Mouse (Mus musculus) layer of hippocampus, adult 11-12 months (tissue): ENCODE measurements at regions not wholly inside any gene's neighbourhood (a gene's known extent, or its start where the extent isn't known, plus 50 kb on each side); places are given as distances from the start of the nearest gene placed in this dataset.

Experiments used
- DNase-seq: peaks from one replicate; pipeline ENCODE4 v3.0.0; 2022; ENCODE audit warnings: low spot score

DNA sequence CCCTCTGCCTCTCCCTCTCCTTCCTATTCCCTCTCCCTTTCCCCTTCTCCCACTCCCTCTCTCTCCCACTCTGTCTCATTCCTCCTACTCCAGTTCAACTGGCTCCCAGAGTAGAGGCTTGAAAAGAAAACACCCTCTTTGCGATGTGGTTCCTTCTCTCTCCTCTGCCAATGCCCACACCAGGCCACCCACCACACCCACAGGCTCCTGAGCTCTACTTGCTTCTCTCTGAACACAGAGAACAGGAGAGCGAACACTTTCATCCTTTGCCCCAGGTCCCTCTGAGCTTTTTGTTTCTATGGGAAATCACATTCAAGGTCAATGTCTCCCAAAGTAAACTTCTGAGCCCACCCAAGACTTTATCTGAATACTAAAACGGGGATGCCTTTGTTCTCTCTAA, 155.8 kb downstream of the Insig2 start:
- DNase-seq, result no peak

DNA sequence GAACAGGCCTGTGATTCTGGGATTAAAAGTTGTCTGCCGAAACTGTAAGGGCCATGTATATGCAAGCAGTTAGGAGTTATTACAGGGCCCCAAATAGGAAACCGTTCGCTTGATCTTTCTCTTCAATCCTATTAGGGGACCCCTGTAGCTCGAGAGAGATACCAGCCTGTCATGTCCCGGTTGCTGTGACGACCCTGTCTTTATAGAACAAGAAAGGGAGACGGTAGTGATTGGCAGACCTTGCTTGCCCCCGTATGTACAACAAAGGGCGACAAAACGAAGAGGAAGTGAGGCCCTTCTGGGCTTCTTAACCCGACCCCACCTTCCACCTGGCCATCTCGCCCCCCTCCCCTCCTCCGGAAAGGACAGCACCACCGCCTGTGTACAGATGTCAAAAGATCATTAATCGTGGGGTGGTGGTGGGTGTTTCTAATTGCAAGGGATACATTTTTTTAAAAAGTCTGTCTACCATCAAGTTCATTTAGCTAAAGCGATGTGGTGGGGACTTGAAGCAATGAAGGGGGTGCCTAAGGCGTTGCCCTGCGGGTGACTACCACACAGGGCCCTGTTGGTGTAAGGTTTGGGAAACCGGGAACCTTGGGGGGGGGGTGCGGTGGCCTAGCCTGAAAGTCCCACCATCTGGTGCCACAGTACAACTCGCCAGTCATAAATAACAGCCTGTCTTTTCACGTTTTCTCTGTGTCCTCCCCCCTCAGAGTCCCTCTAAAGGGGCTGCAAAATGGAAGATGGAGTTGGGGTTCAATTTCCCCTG, 155.1 kb downstream of the Insig2 start:
- no peak for DNase-seq

DNA sequence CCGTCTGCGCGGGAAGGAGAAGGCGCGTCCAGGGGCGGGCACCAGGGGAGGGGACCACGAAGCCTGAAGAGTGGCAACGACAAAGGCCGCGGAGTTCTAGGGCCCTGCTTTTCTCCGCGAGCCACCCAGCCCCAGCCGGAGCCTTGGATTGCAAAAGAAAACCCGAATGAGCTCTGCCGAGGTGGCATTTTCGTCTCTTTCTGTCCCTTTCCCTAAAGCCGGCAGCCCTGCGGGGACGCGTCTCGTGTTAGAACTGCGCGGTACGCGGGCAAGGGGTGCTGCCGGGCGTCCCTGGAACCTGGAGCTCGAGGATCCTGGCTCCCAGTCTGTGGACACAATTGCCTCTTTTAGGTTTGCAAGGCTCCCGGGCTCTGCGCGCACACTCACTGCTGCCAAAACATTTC, 154.5 kb downstream of the Insig2 start:
- DNase-seq, result no peak

DNA sequence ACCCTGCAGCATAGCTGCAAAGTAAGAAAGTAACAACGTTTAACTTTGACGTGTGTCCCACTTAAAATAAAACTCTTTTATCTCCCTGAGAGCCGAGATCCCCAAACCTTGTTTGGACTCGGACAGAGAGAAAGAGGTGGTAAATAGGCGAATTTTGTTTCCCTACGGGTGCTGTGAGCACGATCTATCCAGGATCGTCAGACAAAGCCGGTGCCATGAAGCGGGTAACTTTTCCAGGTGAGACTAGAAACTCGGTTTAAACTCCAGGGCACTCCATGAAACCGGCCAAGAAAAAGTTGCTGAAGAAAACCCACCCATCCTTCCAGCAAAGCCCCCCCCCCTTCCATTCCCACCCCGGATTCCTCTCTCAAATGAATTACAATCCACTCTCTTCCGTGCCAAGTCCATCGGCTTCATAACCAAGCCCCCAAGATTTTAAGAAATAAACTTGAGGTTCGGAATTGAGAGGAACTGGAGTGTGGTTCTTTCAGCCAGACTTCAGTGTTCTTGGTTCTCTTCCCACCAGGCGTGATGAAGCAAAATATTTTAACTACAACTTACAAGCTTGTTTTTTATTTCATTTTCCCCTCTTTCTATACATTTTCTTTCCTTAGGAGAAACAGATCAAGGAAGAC, 153.7 kb downstream of the Insig2 start:
- no peak for DNase-seq

DNA sequence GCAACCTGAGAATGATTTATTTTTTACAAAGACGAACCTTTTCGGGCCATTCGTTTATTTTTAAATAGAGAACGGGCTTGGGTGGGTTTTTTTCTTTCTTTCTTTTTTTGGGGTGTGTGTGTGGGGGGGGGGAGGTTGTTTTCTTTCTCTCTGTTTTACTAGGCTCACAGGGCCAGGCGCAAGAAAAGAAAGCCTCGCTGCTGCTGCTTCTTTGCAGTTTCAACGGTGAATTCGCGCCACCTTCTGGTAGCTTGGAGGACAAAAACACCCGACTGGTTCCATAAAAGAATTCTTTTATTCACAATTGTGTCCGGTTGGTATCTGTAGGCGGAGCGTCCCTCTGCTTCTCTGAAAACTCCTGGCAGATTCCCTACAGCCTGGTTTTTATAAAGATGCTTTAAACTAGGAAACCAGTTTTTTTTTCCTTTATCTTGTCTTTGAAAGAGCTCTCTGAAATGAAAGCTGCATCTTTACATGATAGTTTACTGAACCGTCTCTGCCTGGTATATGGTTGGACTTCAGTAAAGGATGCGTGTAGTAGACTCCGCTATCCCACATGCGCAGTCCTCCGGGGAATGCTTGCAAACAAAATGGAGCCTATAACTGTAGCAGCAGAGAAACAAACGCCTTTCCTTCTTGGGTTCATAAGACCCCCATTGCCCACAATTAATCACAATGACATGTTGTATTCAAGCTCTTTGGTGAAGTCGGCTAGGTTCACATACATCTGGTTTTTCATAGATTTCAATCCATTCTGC, 151.9 kb downstream of the Insig2 start:
- DNase-seq, result peak; percentile 88

DNA sequence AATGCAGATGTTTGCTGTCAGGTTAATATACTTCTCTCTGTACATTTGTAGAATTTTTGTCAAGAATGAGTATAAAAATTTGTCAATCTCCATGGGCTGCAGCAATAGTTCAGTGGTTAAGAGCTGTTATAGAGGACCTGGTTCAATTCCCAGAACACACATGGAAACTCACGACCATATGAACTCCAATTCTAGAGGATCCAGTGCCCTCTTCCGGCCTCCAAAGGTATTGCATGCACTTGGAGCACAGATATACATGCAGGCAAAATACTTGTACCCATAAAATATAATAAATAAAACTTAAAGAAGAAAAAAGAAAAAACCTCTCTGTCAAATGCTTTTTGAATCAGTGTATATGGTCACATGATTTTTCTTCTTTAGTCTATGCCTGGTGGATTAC, 143.5 kb downstream of the Insig2 start:
- no peak for DNase-seq

DNA sequence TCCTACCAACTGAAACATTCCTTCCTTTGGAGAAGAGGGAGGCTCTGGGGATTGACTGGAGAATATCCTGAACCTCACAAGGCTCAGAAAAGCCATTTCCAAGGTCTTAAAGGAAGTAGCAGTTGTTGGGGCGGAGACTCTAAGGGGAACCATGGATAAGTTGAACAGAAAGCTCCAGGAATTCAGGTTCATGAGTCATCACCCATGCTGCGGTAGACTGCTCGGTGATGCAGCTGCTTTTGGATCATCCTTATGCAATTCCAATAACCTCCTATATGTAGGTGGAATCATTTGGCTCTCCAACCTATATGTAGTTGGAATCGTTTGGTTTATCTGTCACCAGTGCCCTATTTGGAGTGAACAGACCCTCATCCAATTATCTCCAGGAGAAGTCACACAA, 137.6 kb downstream of the Insig2 start:
- no peak for DNase-seq

DNA sequence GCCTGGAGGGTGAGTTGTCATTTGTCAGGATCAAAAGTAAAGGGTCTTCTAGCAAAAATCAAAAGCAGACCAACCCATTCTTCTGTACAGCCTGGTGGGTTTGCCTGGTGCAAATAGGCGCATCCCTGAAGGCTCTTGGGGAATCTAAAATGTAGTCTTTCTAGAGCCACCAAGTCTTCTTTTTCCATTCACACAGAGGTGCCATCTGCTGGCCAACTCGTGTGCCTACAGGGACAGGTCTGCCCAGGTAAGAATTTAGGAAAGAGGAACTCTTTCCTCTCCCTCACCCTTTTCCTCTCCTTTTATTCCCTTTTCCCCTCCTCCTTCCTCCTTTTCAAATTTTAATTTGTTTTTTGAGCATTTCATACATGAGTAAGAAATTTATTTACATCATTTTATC, 116.5 kb downstream of the Insig2 start:
- no peak for DNase-seq

DNA sequence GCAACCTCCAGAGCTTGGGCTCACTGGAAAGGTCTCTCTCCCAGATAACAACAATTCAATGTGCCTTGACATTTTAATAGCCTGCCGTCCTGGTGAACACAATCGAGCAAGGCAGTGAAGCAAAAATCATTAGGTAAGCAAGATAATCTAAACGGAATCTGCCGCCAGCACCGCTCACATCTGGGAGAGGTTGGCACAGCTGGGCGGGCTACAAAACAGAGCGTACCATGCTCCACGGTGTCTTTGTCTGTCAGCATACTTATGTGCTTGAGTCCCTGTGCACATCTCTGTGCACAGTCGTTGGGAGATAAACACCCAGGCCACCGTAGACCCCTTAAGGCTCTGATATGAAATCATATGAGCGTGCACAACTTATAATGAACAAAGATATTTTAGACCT, 108.1 kb downstream of the Insig2 start:
- DNase-seq, result no peak

DNA sequence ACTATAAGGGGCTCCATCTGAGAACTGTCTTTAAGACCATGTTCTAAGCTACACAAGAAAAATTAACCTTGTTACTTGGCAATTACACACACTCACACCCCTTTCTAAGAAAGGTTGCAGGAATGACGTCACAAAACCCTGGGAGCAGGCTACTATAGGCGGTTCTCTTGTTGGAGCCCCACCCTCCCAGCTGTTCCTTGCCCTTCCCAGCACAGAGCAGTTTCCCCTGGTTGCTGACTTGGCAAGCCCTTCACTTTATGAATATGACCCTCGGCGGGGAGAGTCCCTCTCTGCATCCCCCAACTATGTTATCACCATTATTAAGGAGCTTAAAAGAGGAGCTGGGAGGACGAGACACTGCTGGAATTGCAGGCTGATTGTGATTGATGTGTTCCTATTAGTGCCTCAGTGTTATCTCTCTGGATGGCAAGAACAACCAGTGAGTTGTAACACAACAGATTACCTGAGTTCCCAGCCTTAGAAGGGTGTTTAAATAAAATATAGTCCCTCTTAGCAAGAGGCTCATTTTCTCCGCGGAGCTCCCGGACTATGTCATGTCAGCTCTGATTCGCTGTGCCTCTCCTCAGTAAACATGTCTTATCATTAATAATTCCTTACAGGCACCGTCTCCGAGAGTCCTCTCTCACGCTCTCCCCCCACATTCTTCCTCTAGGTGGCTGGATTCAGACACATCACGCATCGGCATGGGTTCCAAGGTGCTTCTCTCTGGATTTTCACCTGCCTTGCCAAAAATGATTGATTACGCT, 105.7 kb downstream of the Insig2 start:
- DNase-seq, result no peak

DNA sequence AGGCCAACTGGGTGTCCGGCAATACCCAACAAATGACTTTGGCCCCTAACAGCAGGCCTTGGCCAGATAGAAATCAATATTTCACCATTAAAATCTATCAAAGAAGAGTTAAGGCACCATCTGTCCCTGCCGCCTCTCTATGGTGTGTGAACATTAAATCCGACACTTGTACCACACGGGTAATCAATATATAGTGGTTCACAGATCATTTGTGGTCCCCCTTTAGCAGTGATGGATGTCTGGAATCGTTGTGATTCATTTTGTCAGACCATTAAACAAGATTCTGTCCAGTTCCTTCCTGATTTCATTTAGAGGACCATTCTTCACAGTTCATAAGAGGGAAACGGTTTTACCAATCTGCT, 105.2 kb downstream of the Insig2 start:
- no peak for DNase-seq

DNA sequence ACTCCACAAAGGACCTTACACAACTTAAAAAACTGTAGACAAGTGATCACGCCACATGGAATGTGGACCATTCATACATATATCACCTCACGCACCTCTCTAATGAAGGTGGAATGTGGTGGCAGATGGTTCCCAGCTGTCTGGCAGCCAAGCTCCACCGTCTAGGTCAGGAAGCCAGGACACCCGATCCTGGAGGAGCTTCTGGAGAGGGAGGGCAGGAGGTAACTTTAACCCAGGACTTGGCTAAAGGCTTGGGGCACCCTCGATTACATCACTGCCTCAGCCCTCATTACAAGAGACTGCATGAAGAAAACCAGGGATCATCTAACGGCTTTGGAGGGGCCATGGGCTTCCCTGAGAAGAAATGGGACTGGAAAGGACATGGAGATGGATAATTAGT, 88.8 kb downstream of the Insig2 start:
- DNase-seq, result no peak

DNA sequence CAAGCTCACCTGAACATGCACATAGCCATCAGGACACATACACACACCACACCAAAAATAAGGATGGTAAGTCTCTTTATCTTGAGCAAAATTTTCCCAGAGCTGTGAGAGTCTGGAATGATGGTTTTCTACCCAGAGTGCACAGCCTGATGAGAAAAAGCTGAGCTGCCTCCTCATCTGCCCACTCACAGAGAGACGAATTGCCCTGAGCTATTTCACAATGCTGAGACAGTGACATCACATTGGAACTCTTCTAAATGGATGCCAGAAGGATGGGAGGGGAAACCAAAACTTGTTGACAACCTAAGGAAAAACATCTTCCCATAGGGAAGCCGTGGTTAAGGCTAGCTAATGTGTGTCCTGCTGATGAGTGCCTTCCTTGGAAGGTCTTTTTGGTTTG, 84.8 kb downstream of the Insig2 start:
- peak; percentile 7 for DNase-seq

DNA sequence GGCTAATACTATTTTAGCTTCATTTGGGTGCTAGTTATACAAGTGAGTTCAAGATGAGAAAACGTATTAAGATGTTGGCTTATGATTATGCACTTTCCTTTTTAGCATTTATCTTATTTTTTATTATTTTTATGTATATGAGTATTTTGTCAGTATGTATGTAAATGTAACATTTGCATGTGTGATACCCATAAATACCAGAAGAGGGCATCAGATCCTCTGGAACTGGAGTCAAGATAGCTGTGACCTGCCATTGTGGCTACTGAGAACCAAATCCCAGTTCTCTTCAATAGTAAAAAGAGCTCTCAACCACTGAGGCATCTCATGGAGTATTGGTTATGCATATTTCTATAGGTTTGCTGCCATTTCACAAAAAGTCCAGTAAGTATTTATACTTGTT, 83.3 kb downstream of the Insig2 start:
- no peak for DNase-seq

DNA sequence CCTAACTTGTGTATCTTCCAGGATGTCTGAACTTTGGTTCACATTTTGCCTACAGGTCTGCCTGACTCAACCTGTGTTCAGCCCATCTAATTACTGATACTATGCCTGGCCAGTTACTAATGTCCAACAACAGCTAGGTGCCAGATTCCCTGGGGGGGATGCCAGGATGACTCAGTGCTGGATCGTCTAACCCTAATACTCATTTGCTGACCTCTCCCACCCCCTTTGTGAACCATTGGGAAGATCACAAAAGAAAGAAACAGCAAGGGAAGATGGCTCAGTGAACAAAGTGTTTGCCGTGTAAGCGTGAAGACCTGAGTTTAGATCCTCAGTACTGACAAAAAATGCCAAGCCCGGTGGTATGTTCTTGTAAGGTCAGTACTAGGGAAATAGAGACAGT, 81.7 kb downstream of the Insig2 start:
- no peak for DNase-seq

DNA sequence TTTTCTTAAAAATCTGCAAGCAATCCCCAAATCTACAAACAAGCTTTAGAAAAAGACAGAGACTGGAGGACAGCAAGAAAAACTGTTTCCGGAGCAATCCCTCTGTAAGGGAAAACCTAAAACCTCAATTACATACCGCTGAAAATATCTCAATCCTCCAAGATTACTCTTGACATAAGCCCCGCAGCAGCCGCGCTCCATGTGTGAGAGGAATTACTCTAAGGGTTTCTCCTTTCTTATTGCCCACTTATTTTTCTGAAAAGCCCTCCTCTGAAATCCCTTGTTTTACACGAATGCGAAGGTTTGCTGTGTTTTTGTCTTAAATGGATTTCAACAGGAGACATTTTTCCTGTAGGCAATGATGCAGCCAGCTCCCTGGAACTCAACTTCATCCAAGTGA, 80.3 kb downstream of the Insig2 start:
- DNase-seq, result no peak

DNA sequence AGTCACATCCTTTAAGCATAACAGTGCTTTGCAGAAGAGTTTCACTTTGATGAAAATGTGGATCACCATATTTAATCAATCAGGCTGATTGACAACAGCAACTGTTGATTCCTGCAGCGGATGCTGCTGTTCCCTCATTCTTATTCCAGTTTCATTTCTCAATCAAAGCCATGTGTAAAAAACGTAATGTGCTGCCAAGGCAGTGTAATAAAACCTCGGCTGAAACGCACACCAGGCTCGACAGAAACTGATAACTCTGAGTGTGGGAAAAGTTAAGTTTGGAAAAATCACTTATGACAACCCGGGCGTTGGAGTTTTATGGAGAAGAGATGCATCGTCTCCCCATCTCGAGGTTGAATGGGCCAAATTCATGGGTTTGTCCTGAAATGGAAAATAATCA, 78.2 kb downstream of the Insig2 start:
- no peak for DNase-seq
